15 mouse cellular contexts compared by ENCODE assay signal in genomic region chr5:104958141-104958793, GRCm38 (mm10). TPM values are rescaled to one million over a fixed set of nuclear protein-coding genes. Genes with fewer than 3 reads are reported as not detected.
DNase-seq lines count a peak whose midpoint lies in the region; TF ChIP-seq lines count a peak whose summit lies in the region.
"Had no signal": no experiment of that assay in that cellular context is flagged by ENCODE, and none has a peak within 500 bp of the region (broad histone marks: within the 10 kb centered on the region; RNA-seq: fewer than 3 reads in every experiment).

No protein-coding gene starts in this region.

- peaks cover 5% of the 10 kb centered on the region; the same call in 1 of the 2 replicates for H3K9me3 ChIP-seq in forebrain, embryonic 10.5 days
- H3K9me3 ChIP-seq: embryonic facial prominence, embryonic 12.5 days; limb, embryonic 12.5 days; stomach, embryonic 15.5 days had no signal

- H3K27ac ChIP-seq in layer of hippocampus, adult 2 months: no peak overlapping the region
- H3K27ac ChIP-seq in left cerebral cortex, adult 2 months: no peak overlapping the region
- H3K27ac ChIP-seq in forebrain, embryonic 10.5 days: no peak overlapping the region
- H3K27ac ChIP-seq: embryonic facial prominence, embryonic 12.5 days; hindbrain, postnatal 0 days; limb, embryonic 12.5 days; midbrain, embryonic 13.5 days; stomach, embryonic 15.5 days had no signal

- H3K4me3 ChIP-seq in layer of hippocampus, adult 2 months: no peak overlapping the region
- no peak overlapping the region for H3K4me3 ChIP-seq in left cerebral cortex, adult 2 months
- no peak overlapping the region for H3K4me3 ChIP-seq in forebrain, embryonic 10.5 days
- H3K4me3 ChIP-seq: embryonic facial prominence, embryonic 12.5 days; heart, embryonic 12.5 days; limb, embryonic 12.5 days; midbrain, embryonic 13.5 days; stomach, embryonic 15.5 days had no signal

- peak; percentile 22 for DNase-seq in layer of hippocampus, adult 9-11 months
- DNase-seq in layer of hippocampus, adult 2 months (ENCODE audit: low spot score in 2 of 2): no peak
- DNase-seq in CD4-positive helper T cell, adult 2 months (ENCODE audit: low read depth, low spot score): peak; percentile 25
- DNase-seq in brain, adult 2 months (ENCODE audit: low read depth, low spot score): peak; percentile 12
- peak; percentile 42 to 44 for DNase-seq in monocyte, adult 2 months (ENCODE audit: low read depth in 1 of 2, low spot score in 2 of 2)
- no peak for DNase-seq in left cerebral cortex, adult 2 months (ENCODE audit: extremely low spot score in 1 of 2, low spot score in 2 of 2)
- DNase-seq in retina, embryonic 14.5 days (ENCODE audit: low spot score): no peak
- no peak for DNase-seq in forebrain, embryonic 10.5 days (ENCODE audit: extremely low spot score, low spot score)
- DNase-seq: cerebellum, adult 11-12 months had no signal

- intact Hi-C loops in left cerebral cortex, adult 2 months (cut with DNase I): no loop called here

- no peaks in the 10 kb centered on the region for H3K4me1 ChIP-seq in forebrain, embryonic 10.5 days
- H3K4me1 ChIP-seq: embryonic facial prominence, embryonic 12.5 days; heart, embryonic 12.5 days; limb, embryonic 12.5 days; midbrain, embryonic 13.5 days; stomach, embryonic 15.5 days had no signal

- TF ChIP-seq CTCF in layer of hippocampus, adult 2 months (conservative IDR thresholded peaks at IDR 0.05): no peak
- TF ChIP-seq CTCF in left cerebral cortex, adult 2 months (IDR thresholded peaks at IDR 0.05): no peak

- H3K27me3 ChIP-seq in forebrain, embryonic 10.5 days (ENCODE audit: poor library complexity, severe bottlenecking): no peaks in the 10 kb centered on the region
- H3K27me3 ChIP-seq: embryonic facial prominence, embryonic 12.5 days; heart, embryonic 12.5 days; limb, embryonic 12.5 days; midbrain, embryonic 13.5 days; stomach, embryonic 15.5 days had no signal

- 86% methylated on average over 2 of the region's 2 CpGs for WGBS in forebrain, embryonic 10.5 days

- H3K36me3 ChIP-seq in forebrain, embryonic 10.5 days (replicated peaks): no peaks in the 10 kb centered on the region
- H3K36me3 ChIP-seq: embryonic facial prominence, embryonic 12.5 days; heart, embryonic 12.5 days; limb, embryonic 12.5 days; midbrain, embryonic 13.5 days; stomach, embryonic 15.5 days had no signal

RNA-seq across cellular contexts. Expression of gene Abcg3, which starts 24.3 kb away (rescaled TPM):
- under 1 TPM in 1 of 2 experiments, not detected in 1; 0.15 TPM for total RNA-seq in layer of hippocampus, adult 2 months (2021)
- under 1 TPM in 1 of 2 experiments, not detected in 1; 0.21 TPM for total RNA-seq in left cerebral cortex, adult 2 months (2021)
- polyA plus RNA-seq in forebrain, embryonic 10.5 days (2016; fragmentation: Nextera tagmentation; extraction: Ambion mirVana): 0.20 and 0.31 TPM in 2 replicates

Comparison
In these comparisons a context has a peak if more than half of its experiments do, and no peak if none do; other contexts are left out.
1. DNase-seq: peak in layer of hippocampus, adult 9-11 months (single experiment), CD4-positive helper T cell, adult 2 months (single experiment), brain, adult 2 months (single experiment) and monocyte, adult 2 months (2 of 2); none in layer of hippocampus, adult 2 months (0 of 2), left cerebral cortex, adult 2 months (0 of 2), retina, embryonic 14.5 days (single experiment) and forebrain, embryonic 10.5 days (single experiment).